Mouse (Mus musculus) forebrain, embryonic 14.5 days (tissue): ENCODE measurements around the gene Nwd1. TPM values are rescaled to one million over a fixed set of nuclear protein-coding genes. Genes with fewer than 3 reads are reported as not detected.

Experiments used
- ATAC-seq: fragments of 200-750 bp; cut with Nextera tagmentation; 2 replicates; pipeline ENCODE4 v1.8.0; 2017; ENCODE audit warnings: mild to moderate bottlenecking, moderate library complexity
- DNase-seq: peaks from one replicate; pipeline ENCODE4 v3.0.0-alpha.2; 2015; ENCODE audit warnings: low spot score
- H3K27ac ChIP-seq: fragments of 300-500 bp; sonication (generic); 2 replicates; pipeline ENCODE4 v1.5.1; 2014; ENCODE audit warnings: low read depth, mild to moderate bottlenecking, control low read depth, low read length, moderate library complexity
- H3K27me3 ChIP-seq: fragments of 300-500 bp; sonication (generic); replicated peaks from 2 replicates; pipeline ENCODE4 v1.6.1; 2014; ENCODE audit warnings: low read length, control low read depth, mixed read lengths; ENCODE audit not compliant: control insufficient read depth, insufficient read depth
- H3K36me3 ChIP-seq: fragments of 300-500 bp; sonication (generic); 2 replicates; pipeline ENCODE4 v1.6.1; 2014; ENCODE audit warnings: low read length, control low read depth; ENCODE audit not compliant: control insufficient read depth, insufficient read depth
- H3K4me1 ChIP-seq: fragments of 300-500 bp; sonication (generic); 2 replicates; pipeline ENCODE4 v1.6.1; 2014; ENCODE audit warnings: antibody characterized with exemption, low read length, control low read depth; ENCODE audit not compliant: control insufficient read depth, insufficient read depth
- H3K4me2 ChIP-seq: fragments of 300-500 bp; sonication (generic); 2 replicates; pipeline ENCODE4 v1.6.1; 2014; ENCODE audit warnings: mild to moderate bottlenecking, control low read depth, low read length
- H3K4me3 ChIP-seq: fragments of 300-500 bp; sonication (generic); 2 replicates; pipeline ENCODE4 v1.5.1; 2014; ENCODE audit warnings: low read depth, low read length, control low read depth
- H3K9ac ChIP-seq: fragments of 300-500 bp; sonication (generic); 2 replicates; pipeline ENCODE4 v1.6.1; 2014; ENCODE audit warnings: mild to moderate bottlenecking, low read length, control low read depth, moderate library complexity
- H3K9me3 ChIP-seq: fragments of 300-500 bp; sonication (generic); replicated peaks from 2 replicates; pipeline ENCODE4 v1.6.1; 2016; ENCODE audit warnings: low read length, control low read depth, mixed read lengths; ENCODE audit not compliant: control insufficient read depth
- WGBS: fragments of 180-500 bp; shearing (Covaris S2); extraction: QIAGEN DNeasy Blood & Tissue Kit; methylation state at CpG from one replicate; pipeline ENCODE4 v1.1.7; 2014; 5-methylcytosine and 5-hydroxymethylcytosine counted together
- polyA plus RNA-seq: library from polyadenylated mRNA; unstranded; fragments of >200 nt; fragmentation: Nextera tagmentation; extraction: Ambion mirVana; gene quantifications from 2 replicates; pipeline ENCODE4 v1.2.1, GENCODE M21; 2014

Gene Nwd1
- 0.81 and 1.3 TPM in 2 replicates for polyA plus RNA-seq

DNA sequence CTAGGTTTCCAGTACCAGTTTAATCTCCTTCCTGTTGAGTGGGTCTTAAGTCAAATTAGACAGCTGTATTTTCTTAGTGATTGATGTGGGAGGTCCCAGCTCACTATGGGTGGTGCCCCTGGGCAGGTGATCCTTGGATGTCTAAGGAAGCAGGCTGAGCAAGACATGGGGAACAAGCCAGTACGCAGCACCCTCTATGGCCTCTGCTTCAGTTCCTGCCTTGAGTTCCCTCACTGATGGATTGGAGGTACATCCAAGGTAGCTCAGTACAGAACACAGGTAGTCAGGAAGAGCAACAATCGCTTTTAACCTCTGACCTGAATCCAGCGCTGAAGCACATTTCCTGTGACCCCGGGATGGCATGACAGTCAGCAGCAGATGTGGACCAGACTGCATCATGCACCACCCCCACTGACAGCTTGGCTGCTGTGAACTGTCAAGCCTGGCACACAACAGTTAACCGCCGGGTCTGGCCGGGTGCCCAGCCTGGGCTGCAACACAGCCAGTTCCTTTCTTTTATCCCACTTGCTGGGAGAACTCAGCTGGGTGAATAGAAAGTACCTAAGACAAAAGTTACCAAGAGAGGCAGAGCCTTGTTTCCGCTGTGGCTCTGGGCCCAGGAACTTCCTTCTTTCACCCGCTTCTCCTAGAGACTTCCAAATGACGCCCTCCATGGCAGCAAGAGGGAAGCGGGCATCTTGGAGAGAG lies at the start of gene Nwd1:
Gene Nwd1 (plus strand): TSS at position 652 of the 708 bp plus-strand sequence.
- Histone ChIP-seq H3K9ac (no peak within 1 kb of the TSS), H3K9me3 (no peaks in the 10 kb centered on the region), H3K36me3 (no peaks in the 10 kb centered on the region), H3K27ac (peak within 1 kb of the TSS; percentile 70), H3K27me3 (no peaks in the 10 kb centered on the region), H3K4me3 (no peak within 1 kb of the TSS), H3K4me2 (peak within 1 kb of the TSS; percentile 27; the same call in 1 of the 2 replicates), H3K4me1 (peaks cover 13% of the 10 kb centered on the region)
- ATAC-seq (peak; percentile 96), DNase-seq (peak; percentile 95)
- 19% methylated on average over 11 of the region's 11 CpGs for WGBS

DNA sequence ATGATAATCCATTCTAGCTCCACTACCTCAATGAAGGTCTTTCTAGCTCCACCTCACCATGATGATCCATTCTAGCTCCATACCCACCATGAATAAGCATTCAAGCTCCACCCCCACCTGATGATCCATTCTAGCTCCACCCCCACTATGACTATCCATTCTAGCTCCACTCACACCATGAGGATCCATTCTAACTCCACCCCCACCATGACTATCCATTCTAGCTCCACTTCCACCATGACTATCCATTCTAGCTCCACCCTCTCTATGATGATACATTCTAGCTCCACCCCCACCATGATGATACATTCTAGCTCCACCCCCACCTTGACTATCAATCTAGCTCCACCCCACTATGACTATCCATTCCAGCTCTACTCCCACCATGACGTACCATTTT lies 3.6 kb upstream of the Nwd1 start:
- 91% methylated on average over 1 of the region's 1 CpGs for WGBS
- ATAC-seq, result no peak
- Histone ChIP-seq H3K4me2 (no peak overlapping the region), H3K4me1 (peaks cover 13% of the 10 kb centered on the region), H3K9me3 (no peaks in the 10 kb centered on the region), H3K36me3 (no peaks in the 10 kb centered on the region), H3K27me3 (no peaks in the 10 kb centered on the region), H3K4me3 (no peak overlapping the region), H3K27ac (no peak overlapping the region), H3K9ac (no peak overlapping the region)
- no peak for DNase-seq

DNA sequence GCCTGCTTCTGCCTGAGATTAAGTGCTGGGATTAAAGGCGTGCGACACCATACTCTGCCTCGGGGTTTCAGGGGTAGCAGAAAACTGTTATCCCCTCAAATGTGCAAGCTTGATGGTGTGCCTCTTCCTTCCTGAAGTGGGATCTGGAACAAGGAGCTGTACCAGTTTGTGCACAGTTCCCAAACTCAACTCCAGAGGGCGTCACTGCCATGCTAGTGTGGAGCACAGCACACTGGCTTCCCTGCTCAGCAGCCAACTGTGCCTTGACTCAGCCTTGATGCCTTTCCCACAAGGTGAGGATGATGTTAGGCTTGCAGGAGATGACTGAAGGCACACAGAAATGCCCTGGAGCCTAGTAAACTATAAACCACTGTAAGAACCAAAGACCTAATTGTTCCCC lies 1.9 kb upstream of the Nwd1 start:
- ATAC-seq (no peak), DNase-seq (peak; percentile 55)
- Histone ChIP-seq H3K36me3 (no peaks in the 10 kb centered on the region), H3K4me2 (no peak overlapping the region), H3K4me1 (peaks cover 13% of the 10 kb centered on the region), H3K9me3 (no peaks in the 10 kb centered on the region), H3K4me3 (no peak overlapping the region), H3K27me3 (no peaks in the 10 kb centered on the region), H3K9ac (no peak overlapping the region), H3K27ac (no peak overlapping the region)
- WGBS, result 68% methylated on average over 4 of the region's 4 CpGs

DNA sequence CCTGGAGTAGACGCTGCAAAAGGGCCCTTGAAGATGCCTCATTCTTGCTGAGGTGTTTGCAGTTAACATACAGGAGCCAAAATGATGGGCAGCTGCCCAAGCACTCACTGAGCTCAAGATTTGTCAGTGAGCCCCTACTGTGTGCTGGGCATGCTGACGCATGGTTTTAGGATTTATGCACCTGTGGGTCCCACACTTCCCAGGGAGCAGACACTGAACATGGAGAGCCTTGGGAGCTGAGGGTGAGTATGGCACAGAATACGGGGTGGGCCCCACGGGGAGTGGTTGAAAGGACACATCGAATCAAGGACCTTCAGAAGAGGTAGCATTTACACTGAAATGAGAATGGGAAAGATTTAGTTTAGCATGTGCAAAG lies 245 bp downstream of the Nwd1 start:
- H3K36me3 ChIP-seq, result no peaks in the 10 kb centered on the region
- H3K4me1 ChIP-seq, result peaks cover 13% of the 10 kb centered on the region
- ATAC-seq (peak; percentile 56), DNase-seq (no peak)
- peak overlapping the region; percentile 27; the same call in 1 of the 2 replicates for H3K4me2 ChIP-seq
- H3K27me3 ChIP-seq, result no peaks in the 10 kb centered on the region
- no peak overlapping the region for H3K9ac ChIP-seq
- H3K9me3 ChIP-seq, result no peaks in the 10 kb centered on the region
- WGBS, result 49% methylated on average over 5 of the region's 5 CpGs
- no peak overlapping the region for H3K4me3 ChIP-seq
- H3K27ac ChIP-seq, result peak overlapping the region; percentile 70

DNA sequence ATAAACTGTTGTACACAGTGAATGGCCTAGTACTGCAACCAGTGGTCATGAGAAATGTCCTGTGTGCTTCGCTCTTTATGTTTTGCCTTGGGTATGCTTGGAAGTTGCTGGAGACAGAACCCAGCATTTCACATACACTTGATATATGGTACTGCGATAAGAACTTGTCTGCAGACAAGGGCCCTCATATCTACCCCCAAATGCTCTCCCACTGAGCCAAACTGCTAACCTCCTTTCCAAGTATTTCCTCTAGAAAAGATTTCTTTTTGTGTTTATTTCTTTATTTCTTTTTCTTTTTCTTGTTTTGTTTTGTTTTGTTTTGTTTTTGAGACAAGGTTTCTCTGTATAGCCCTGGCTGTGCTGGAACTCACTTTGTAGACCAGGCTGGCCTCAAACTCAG lies 4.2 kb downstream of the Nwd1 start:
- H3K9me3 ChIP-seq, result no peaks in the 10 kb centered on the region
- 98% methylated on average over 2 of the region's 2 CpGs for WGBS
- H3K36me3 ChIP-seq, result no peaks in the 10 kb centered on the region
- DNase-seq, result no peak
- ATAC-seq, result no peak
- H3K4me2 ChIP-seq, result no peak overlapping the region
- no peaks in the 10 kb centered on the region for H3K27me3 ChIP-seq
- H3K4me3 ChIP-seq, result no peak overlapping the region
- no peak overlapping the region for H3K27ac ChIP-seq
- peaks cover 18% of the 10 kb centered on the region for H3K4me1 ChIP-seq
- no peak overlapping the region for H3K9ac ChIP-seq

DNA sequence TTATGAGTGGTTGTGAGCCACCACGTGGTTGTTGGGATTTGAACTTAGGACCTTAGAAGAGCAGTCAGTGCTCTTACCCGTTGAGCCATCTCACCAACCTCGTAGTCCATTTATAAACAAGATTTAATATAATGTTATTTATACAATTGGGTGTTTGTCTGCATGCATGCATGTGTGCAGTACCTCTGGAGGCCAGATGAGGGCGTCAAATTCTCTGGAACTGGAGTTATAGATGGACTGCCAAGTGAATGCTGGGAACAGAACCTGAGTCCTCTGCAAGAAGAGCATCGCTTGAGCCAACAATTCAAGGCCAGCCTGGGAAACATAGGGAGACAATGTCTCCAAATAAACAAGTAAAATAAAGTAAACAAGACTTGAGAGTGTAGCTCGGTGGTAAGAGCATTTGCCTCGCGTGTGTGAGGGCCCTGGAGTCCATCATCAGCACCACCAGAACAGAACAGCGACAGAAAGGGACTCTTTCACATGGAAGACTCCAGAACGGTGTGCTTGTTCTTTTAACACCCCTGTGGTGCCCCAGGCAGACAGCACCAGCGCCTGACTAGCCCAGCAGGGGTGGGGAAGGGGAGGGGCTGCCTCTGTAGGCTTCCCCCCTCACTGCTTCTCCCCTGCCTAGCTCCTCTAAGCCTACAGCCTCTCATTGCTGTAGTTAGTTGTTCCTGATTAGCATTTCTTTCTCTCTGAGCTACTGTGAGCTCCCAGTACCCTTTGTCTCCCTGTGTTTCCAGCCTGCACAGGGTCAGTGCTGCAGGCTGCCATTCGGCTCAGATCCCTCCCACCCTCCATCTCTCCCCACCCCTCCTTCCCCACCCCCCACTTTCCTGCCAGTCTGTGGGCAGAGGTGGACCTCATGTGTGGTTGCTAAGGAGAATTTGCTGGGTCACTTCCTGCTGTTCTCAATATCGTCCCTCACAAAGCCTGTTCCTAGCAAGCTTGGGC lies 8.3 kb downstream of the Nwd1 start:
- Histone ChIP-seq H3K4me2 (0 out of 2 replicates have a peak overlapping the region, but pooled peaks have one; percentile 23), H3K9ac (peak overlapping the region; percentile 30; the same call in 1 of the 2 replicates)

DNA sequence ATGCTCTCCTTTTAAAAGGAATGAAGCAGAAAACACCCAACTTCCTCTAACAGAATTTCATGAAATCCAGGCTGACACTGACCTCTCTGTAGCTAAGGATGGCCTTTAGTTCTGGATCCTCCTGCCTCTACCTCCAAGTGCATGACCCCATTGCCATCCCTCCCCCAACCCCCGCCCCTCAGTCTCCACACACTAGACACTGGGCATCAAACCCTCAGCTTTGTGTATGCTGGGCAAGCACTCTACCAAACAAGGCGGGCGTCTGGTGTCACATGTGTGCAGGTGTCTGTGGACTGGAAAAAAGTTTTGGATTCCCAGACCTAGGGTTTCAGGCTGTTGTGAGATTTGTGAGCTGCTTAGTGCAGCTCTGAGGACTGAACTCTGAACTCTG lies 9.0 kb downstream of the Nwd1 start:
- no peaks in the 10 kb centered on the region for H3K9me3 ChIP-seq
- no peak for DNase-seq
- H3K4me3 ChIP-seq, result no peak overlapping the region
- H3K27ac ChIP-seq, result peak overlapping the region; percentile 85
- no peaks in the 10 kb centered on the region for H3K36me3 ChIP-seq
- H3K4me2 ChIP-seq, result no peak overlapping the region
- H3K27me3 ChIP-seq, result no peaks in the 10 kb centered on the region
- no peak overlapping the region; the same call in 1 of the 2 replicates for H3K9ac ChIP-seq
- WGBS, result 44% methylated on average over 3 of the region's 3 CpGs
- peaks cover 5% of the 10 kb centered on the region; the same call in 1 of the 2 replicates for H3K4me1 ChIP-seq
- ATAC-seq, result peak; percentile 60

More for the DNA sequence above, 8.3 kb downstream of the Nwd1 start:
- H3K4me1 ChIP-seq, result peaks cover 5% of the 10 kb centered on the region; the same call in 1 of the 2 replicates
- ATAC-seq (peak; percentile 95), DNase-seq (peak; percentile 84)
- H3K4me3 ChIP-seq, result no peak overlapping the region
- H3K36me3 ChIP-seq, result no peaks in the 10 kb centered on the region
- H3K9me3 ChIP-seq, result no peaks in the 10 kb centered on the region
- H3K27ac ChIP-seq, result peak overlapping the region; percentile 85
- WGBS, result 24% methylated on average over 13 of the region's 13 CpGs
- no peaks in the 10 kb centered on the region for H3K27me3 ChIP-seq

DNA sequence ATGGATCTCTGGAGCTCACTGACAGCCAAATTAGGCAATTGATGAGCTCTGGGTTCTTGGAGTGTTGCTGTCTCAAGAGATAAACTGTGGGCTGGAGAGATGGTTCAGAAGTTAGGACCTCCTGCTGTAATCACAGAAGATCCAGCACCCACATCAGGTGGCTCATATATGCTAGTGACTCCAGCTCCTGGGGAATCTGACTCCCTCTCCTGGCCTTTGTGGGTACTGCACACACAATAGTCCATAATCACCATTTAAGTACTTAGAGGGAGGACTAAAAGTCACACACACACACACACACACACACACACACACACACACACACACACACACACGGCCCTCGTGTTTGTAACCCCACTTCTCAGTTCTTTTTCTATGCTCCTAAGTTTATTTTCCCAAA lies 13.5 kb downstream of the Nwd1 start:
- H3K27me3 ChIP-seq, result no peaks in the 10 kb centered on the region
- no peak overlapping the region for H3K4me3 ChIP-seq
- H3K4me2 ChIP-seq, result no peak overlapping the region
- H3K9me3 ChIP-seq, result no peaks in the 10 kb centered on the region
- 100% methylated on average over 2 of the region's 2 CpGs for WGBS
- H3K27ac ChIP-seq, result no peak overlapping the region
- 0 out of 2 replicates have a peak, but pooled peaks cover 2% of the 10 kb centered on the region for H3K4me1 ChIP-seq
- no peak overlapping the region for H3K9ac ChIP-seq
- no peaks in the 10 kb centered on the region for H3K36me3 ChIP-seq
- peak; percentile 5 for DNase-seq
- no peak for ATAC-seq
